Mouse (Mus musculus): ENCODE data around the gene Lmod2.

Lmod2 gene

GRCm38 (mm10) chr6:24642161-24642560 is 44.6 kb downstream of the Lmod2 start:
- no peak for DNase-seq (ENCODE audit: low read depth, low spot score)

GRCm38 (mm10) chr6:24642960-24643359 is 45.4 kb downstream of the Lmod2 start:
- no peak for DNase-seq (ENCODE audit: low read depth, low spot score)

GRCm38 (mm10) chr6:24645346-24646053 is 47.9 kb downstream of the Lmod2 start:
- no peak for DNase-seq (ENCODE audit: low read depth, low spot score)

GRCm38 (mm10) chr6:24647103-24647691 is 49.6 kb downstream of the Lmod2 start:
- peak; percentile 64 for DNase-seq (ENCODE audit: low read depth, low spot score)

- DNase-seq (ENCODE audit: low read depth, low spot score), result no peak
These were observed 50.8 kb downstream of the Lmod2 start for GRCm38 (mm10) chr6:24648403-24648802.

- DNase-seq (ENCODE audit: low read depth, low spot score), result no peak
These were observed 53.2 kb downstream of the Lmod2 start for GRCm38 (mm10) chr6:24650719-24651118.

GRCm38 (mm10) chr6:24651538-24651937 is 54.0 kb downstream of the Lmod2 start:
- no peak for DNase-seq (ENCODE audit: low read depth, low spot score)

Measured in 3T3-L1 (cell line).